Mouse (Mus musculus): ENCODE results near the gene Calu.

GRCm38 (mm10) chr6:29402693-29403342, 54.9 kb downstream of the Calu start:
- TF ChIP-seq CTCF (IDR thresholded peaks at IDR 0.05; ENCODE audit: insufficient read depth, low read length) (no peak), POLR2A (IDR thresholded peaks at IDR 0.05; ENCODE audit: borderline replicate concordance, extremely low read depth, low read depth, low read length) (no peak)

All from lung, adult 2 months (tissue).